ENCODE assay signal across 18 mouse cellular contexts in the genomic region with DNA sequence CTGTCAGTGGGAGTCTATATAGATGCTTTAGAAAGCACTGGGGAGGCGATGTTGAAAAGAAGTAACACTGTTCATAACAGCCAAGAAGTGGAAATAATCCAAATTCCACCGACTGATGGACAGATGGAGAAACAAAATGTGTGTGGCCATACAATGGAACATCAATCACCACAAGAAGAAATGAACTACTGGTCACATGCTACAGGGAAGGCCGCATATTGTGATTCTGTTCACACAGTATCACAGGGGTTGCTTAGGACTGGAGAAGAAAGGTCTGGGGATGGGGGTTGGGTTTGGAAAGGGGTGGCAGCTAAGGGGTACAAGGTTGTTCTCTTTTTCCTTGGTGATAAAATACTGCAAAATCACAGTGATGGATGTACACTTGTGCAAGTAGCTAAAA. TPM values are rescaled to one million over a fixed set of nuclear protein-coding genes. Genes with fewer than 3 reads are reported as not detected.
"Had no signal": no experiment of that assay in that cellular context is flagged by ENCODE, and none has a peak within 500 bp of the region (broad histone marks: within the 10 kb centered on the region; RNA-seq: fewer than 3 reads in every experiment).

No protein-coding gene starts in this region.

- H3K27me3 ChIP-seq: limb, embryonic 12.5 days; liver, embryonic 13.5 days; neural tube, embryonic 15.5 days had no signal

- H3K4me1 ChIP-seq: midbrain, embryonic 10.5 days; neural tube, embryonic 15.5 days had no signal

- H3K4me3 ChIP-seq: limb, embryonic 12.5 days; liver, embryonic 13.5 days; midbrain, embryonic 10.5 days; myocyte; neural tube, embryonic 15.5 days had no signal

- H3K9me3 ChIP-seq: limb, embryonic 12.5 days; liver, embryonic 13.5 days; midbrain, embryonic 10.5 days; neural tube, embryonic 15.5 days had no signal

- H3K27ac ChIP-seq: limb, embryonic 12.5 days; liver, embryonic 13.5 days; midbrain, embryonic 10.5 days; neural tube, embryonic 15.5 days had no signal

- H3K4me2 ChIP-seq: limb, embryonic 12.5 days; liver, embryonic 13.5 days; neural tube, embryonic 15.5 days had no signal

- H3K36me3 ChIP-seq: limb, embryonic 12.5 days; liver, embryonic 13.5 days had no signal

- DNase-seq: kidney, postnatal 10 days; kidney, postnatal 4 days; liver; liver, embryonic 13.5 days; lung, adult 18-20 months; midbrain, embryonic 14.5 days; thymus, postnatal 4 days had no signal

- H3K9ac ChIP-seq: limb, embryonic 12.5 days; liver, embryonic 13.5 days; neural tube, embryonic 15.5 days had no signal

RNA-seq across cellular contexts. Expression of a gene that starts 55.7 kb away (rescaled TPM):
- total RNA-seq: layer of hippocampus, postnatal 25 days; left cerebral cortex, postnatal 36 days; megakaryocyte progenitor cell, adult 5-6 weeks had no signal
- polyA plus RNA-seq: limb, embryonic 12.5 days; liver, embryonic 13.5 days; lung, embryonic 16.5 days; midbrain, embryonic 10.5 days; midbrain, embryonic 14.5 days; myocyte; neural tube, embryonic 11.5 days; neural tube, embryonic 15.5 days; small intestine, adult 2 months; stomach, embryonic 16.5 days had no signal

RNA-seq across cellular contexts. Expression of a gene that starts 60.0 kb away (rescaled TPM):
- total RNA-seq: megakaryocyte progenitor cell, adult 5-6 weeks had no signal
- polyA plus RNA-seq: midbrain, embryonic 10.5 days; midbrain, embryonic 14.5 days; small intestine, adult 2 months had no signal
